Comparison of ENCODE assay signal across 15 mouse cellular contexts in the genomic region with DNA sequence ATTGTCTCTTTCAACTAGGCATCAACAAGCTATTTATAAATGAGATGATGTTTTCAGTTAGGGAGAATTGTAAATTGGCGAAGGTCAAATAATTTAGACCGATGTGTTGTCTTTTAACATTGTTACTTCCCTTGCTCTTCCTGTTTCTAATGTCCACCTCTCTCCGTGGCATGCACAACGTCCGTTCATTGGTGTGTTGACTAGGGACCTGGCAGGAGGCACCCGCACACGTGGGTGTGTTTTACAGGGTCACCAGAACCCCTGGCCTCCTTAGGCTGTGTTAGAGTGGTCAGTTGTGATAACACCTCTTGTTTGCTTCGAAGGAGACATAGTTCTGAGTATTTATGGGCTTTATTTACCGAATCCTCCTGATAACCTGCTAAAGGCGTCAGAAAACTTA.
A peak's percentile ranks its signal among the peaks of the same experiment; 100 is the strongest.
DNase-seq lines count a peak whose midpoint lies in the region; ATAC-seq and TF ChIP-seq lines count a peak whose summit lies in the region.
"Had no signal": no experiment of that assay in that cellular context is flagged by ENCODE, and none has a peak within 500 bp of the region (broad histone marks: within the 10 kb centered on the region; RNA-seq: fewer than 3 reads in every experiment).

No protein-coding gene starts in this region.

- no peak overlapping the region for H3K4me2 ChIP-seq in forebrain, embryonic 15.5 days (replicated peaks)
- H3K4me2 ChIP-seq in forebrain, embryonic 13.5 days, result no peak overlapping the region
- H3K4me2 ChIP-seq in lung, postnatal 0 days (replicated peaks; ENCODE audit: low read depth, low read length), result no peak overlapping the region
- H3K4me2 ChIP-seq in midbrain, embryonic 14.5 days (ENCODE audit: low read length), result no peak overlapping the region
- no peak overlapping the region for H3K4me2 ChIP-seq in midbrain, postnatal 0 days (ENCODE audit: low read depth, low read length, poor library complexity, severe bottlenecking)
- H3K4me2 ChIP-seq in CH12.LX (ENCODE audit: insufficient read depth, low read depth, poor library complexity, severe bottlenecking), result no peak overlapping the region
- H3K4me2 ChIP-seq: embryonic facial prominence, embryonic 12.5 days; forebrain, embryonic 12.5 days had no signal

- H3K4me3 ChIP-seq in forebrain, embryonic 15.5 days, result no peak overlapping the region
- H3K4me3 ChIP-seq in forebrain, embryonic 13.5 days, result no peak overlapping the region
- H3K4me3 ChIP-seq in lung, postnatal 0 days (ENCODE audit: low read depth, low read length), result no peak overlapping the region
- H3K4me3 ChIP-seq in midbrain, embryonic 14.5 days (replicated peaks; ENCODE audit: low read depth, low read length), result no peak overlapping the region
- H3K4me3 ChIP-seq in midbrain, postnatal 0 days (ENCODE audit: low read depth, low read length), result no peak overlapping the region
- H3K4me3 ChIP-seq in CH12.LX (replicated peaks in 1 of 3; ENCODE audit: low read depth in 2 of 3, low read length in 2 of 3, poor library complexity in 1 of 3), result no peak overlapping the region
- H3K4me3 ChIP-seq: embryonic facial prominence, embryonic 10.5 days; embryonic facial prominence, embryonic 12.5 days; forebrain, embryonic 12.5 days had no signal

- no peaks in the 10 kb centered on the region for H3K36me3 ChIP-seq in forebrain, embryonic 15.5 days
- no peaks in the 10 kb centered on the region for H3K36me3 ChIP-seq in forebrain, embryonic 13.5 days (ENCODE audit: poor library complexity, severe bottlenecking)
- H3K36me3 ChIP-seq in lung, postnatal 0 days (ENCODE audit: insufficient read depth, low read length), result no peaks in the 10 kb centered on the region
- H3K36me3 ChIP-seq in midbrain, embryonic 14.5 days (ENCODE audit: control insufficient read depth, insufficient read depth, low read length), result no peaks in the 10 kb centered on the region
- H3K36me3 ChIP-seq in midbrain, postnatal 0 days (ENCODE audit: insufficient read depth, low read length), result no peaks in the 10 kb centered on the region
- no peaks in the 10 kb centered on the region for H3K36me3 ChIP-seq in CH12.LX (replicated peaks in 1 of 2; ENCODE audit: control insufficient read depth in 1 of 2, insufficient read depth in 1 of 2, low read length in 1 of 2)
- H3K36me3 ChIP-seq: embryonic facial prominence, embryonic 10.5 days; embryonic facial prominence, embryonic 12.5 days; forebrain, embryonic 12.5 days; G1E had no signal

- peaks cover 12% of the 10 kb centered on the region; the same call in 1 of the 2 replicates for H3K27me3 ChIP-seq in forebrain, embryonic 15.5 days
- H3K27me3 ChIP-seq in forebrain, embryonic 13.5 days, result peaks cover 22% of the 10 kb centered on the region
- no peaks in the 10 kb centered on the region for H3K27me3 ChIP-seq in lung, postnatal 0 days (replicated peaks; ENCODE audit: insufficient read depth, low read length)
- H3K27me3 ChIP-seq in midbrain, embryonic 14.5 days (ENCODE audit: control insufficient read depth, insufficient read depth, low read length), result no peaks in the 10 kb centered on the region
- H3K27me3 ChIP-seq in midbrain, postnatal 0 days (ENCODE audit: insufficient read depth, low read length), result no peaks in the 10 kb centered on the region
- no peaks in the 10 kb centered on the region for H3K27me3 ChIP-seq in CH12.LX (replicated peaks)
- H3K27me3 ChIP-seq: embryonic facial prominence, embryonic 12.5 days; Patski had no signal

- H3K9me3 ChIP-seq in forebrain, embryonic 15.5 days, result no peaks in the 10 kb centered on the region
- H3K9me3 ChIP-seq in forebrain, embryonic 13.5 days (replicated peaks), result no peaks in the 10 kb centered on the region
- H3K9me3 ChIP-seq in lung, postnatal 0 days (ENCODE audit: low read length), result no peaks in the 10 kb centered on the region
- H3K9me3 ChIP-seq in midbrain, embryonic 14.5 days (ENCODE audit: control insufficient read depth, low read length), result no peaks in the 10 kb centered on the region
- no peaks in the 10 kb centered on the region for H3K9me3 ChIP-seq in midbrain, postnatal 0 days (ENCODE audit: low read length)
- no peaks in the 10 kb centered on the region for H3K9me3 ChIP-seq in CH12.LX (replicated peaks; ENCODE audit: low read length)
- H3K9me3 ChIP-seq: embryonic facial prominence, embryonic 10.5 days; embryonic facial prominence, embryonic 12.5 days; forebrain, embryonic 12.5 days; G1E had no signal

- H3K79me2 ChIP-seq in CH12.LX (replicated peaks; ENCODE audit: control insufficient read depth, extremely low read depth, insufficient read depth, poor library complexity, severe bottlenecking), result no peaks in the 10 kb centered on the region

- TF ChIP-seq CTCF in lung, postnatal 0 days (IDR thresholded peaks at IDR 0.05), result no peak
- TF ChIP-seq CTCF in midbrain, postnatal 0 days (IDR thresholded peaks at IDR 0.05), result no peak
- TF ChIP-seq CTCF in CH12.LX (conservative IDR thresholded peaks at IDR 0.05 in 1 of 2, IDR thresholded peaks at IDR 0.05 in 1 of 2; ENCODE audit: low read depth in 2 of 2, low read length in 2 of 2), result no peak

- no peak overlapping the region for H3K27ac ChIP-seq in forebrain, embryonic 15.5 days (replicated peaks)
- H3K27ac ChIP-seq in forebrain, embryonic 13.5 days, result no peak overlapping the region
- H3K27ac ChIP-seq in lung, postnatal 0 days (ENCODE audit: low read length), result no peak overlapping the region
- no peak overlapping the region for H3K27ac ChIP-seq in midbrain, embryonic 14.5 days (replicated peaks; ENCODE audit: low read depth, low read length)
- no peak overlapping the region for H3K27ac ChIP-seq in midbrain, postnatal 0 days (ENCODE audit: low read depth, low read length)
- H3K27ac ChIP-seq in CH12.LX (ENCODE audit: insufficient read depth, low read depth), result no peak overlapping the region
- H3K27ac ChIP-seq: embryonic facial prominence, embryonic 10.5 days; embryonic facial prominence, embryonic 12.5 days; forebrain, embryonic 12.5 days had no signal

- no peak for TF ChIP-seq RAD21 in CH12.LX (IDR thresholded peaks at IDR 0.05; ENCODE audit: low read depth, low read length)

- TF ChIP-seq EP300 in lung, postnatal 0 days (IDR thresholded peaks at IDR 0.05), result no peak
- TF ChIP-seq EP300 in CH12.LX (IDR thresholded peaks at IDR 0.05; ENCODE audit: low read length), result no peak

- in situ Hi-C loops in CH12.LX (cut with MboI; ENCODE audit: low pct_ligation_motif_present, low pct_unique_long_range_greater_than_20kb, low sequenced_read_pairs), result loop anchor here (5.0 kb wide), 1 partner anchor 468 kb away; no protein-coding TSS in a partner anchor

- WGBS in forebrain, embryonic 15.5 days, result 82% methylated on average over 10 of the region's 10 CpGs
- WGBS in forebrain, embryonic 13.5 days, result 84% methylated on average over 10 of the region's 10 CpGs
- 59% methylated on average over 10 of the region's 10 CpGs for WGBS in lung, postnatal 0 days
- 88% methylated on average over 10 of the region's 10 CpGs for WGBS in midbrain, embryonic 14.5 days
- 85% methylated on average over 10 of the region's 10 CpGs for WGBS in midbrain, postnatal 0 days

- ATAC-seq in forebrain, embryonic 15.5 days (replicated peaks), result 0 out of 2 replicates have a peak, but pooled peaks have one; percentile 59
- ATAC-seq in forebrain, embryonic 13.5 days, result no peak; the same call in 1 of the 2 replicates
- no peak for ATAC-seq in lung, postnatal 0 days
- ATAC-seq in midbrain, embryonic 14.5 days (ENCODE audit: low FRiP score, low TSS enrichment), result peak; percentile 40; the same call in 1 of the 2 replicates
- no peak for ATAC-seq in midbrain, postnatal 0 days (ENCODE audit: low FRiP score)
- ATAC-seq: activated CD4-positive, CD25-positive, alpha-beta regulatory T cell, adult 4 months had no signal

- H3K9ac ChIP-seq in forebrain, embryonic 15.5 days (replicated peaks), result no peak overlapping the region
- no peak overlapping the region for H3K9ac ChIP-seq in forebrain, embryonic 13.5 days
- H3K9ac ChIP-seq in lung, postnatal 0 days (replicated peaks; ENCODE audit: low read depth), result no peak overlapping the region
- H3K9ac ChIP-seq in midbrain, embryonic 14.5 days (replicated peaks; ENCODE audit: low read length), result no peak overlapping the region
- H3K9ac ChIP-seq in midbrain, postnatal 0 days (replicated peaks; ENCODE audit: low read length, poor library complexity, severe bottlenecking), result no peak overlapping the region
- no peak overlapping the region for H3K9ac ChIP-seq in CH12.LX (ENCODE audit: insufficient read depth, low read depth)
- H3K9ac ChIP-seq: embryonic facial prominence, embryonic 12.5 days; forebrain, embryonic 12.5 days; forebrain, postnatal 0 days had no signal

- peak; percentile 9 for DNase-seq in lung, postnatal 0 days (ENCODE audit: low spot score)
- no peak for DNase-seq in lung, postnatal 36 days
- no peak for DNase-seq in midbrain, embryonic 14.5 days
- DNase-seq in midbrain, postnatal 0 days (ENCODE audit: low spot score), result no peak
- DNase-seq in CH12.LX (ENCODE audit: extremely low read depth), result no peak
- DNase-seq in layer of hippocampus, adult 9-11 months, result no peak

- TF ChIP-seq POLR2A in CH12.LX (IDR thresholded peaks at IDR 0.05; ENCODE audit: low read depth, low read length), result no peak

- dilution Hi-C loops in CH12.LX (cut with MboI; ENCODE audit: extremely low pct_ligation_motif_present, extremely low pct_unique_long_range_greater_than_20kb, low sequenced_read_pairs), result no loop called here

- H3K4me1 ChIP-seq in forebrain, embryonic 15.5 days, result no peaks in the 10 kb centered on the region
- no peaks in the 10 kb centered on the region for H3K4me1 ChIP-seq in forebrain, embryonic 13.5 days
- no peaks in the 10 kb centered on the region for H3K4me1 ChIP-seq in lung, postnatal 0 days (ENCODE audit: insufficient read depth, low read depth, low read length)
- no peaks in the 10 kb centered on the region for H3K4me1 ChIP-seq in midbrain, embryonic 14.5 days (ENCODE audit: control insufficient read depth, insufficient read depth, low read length)
- no peaks in the 10 kb centered on the region for H3K4me1 ChIP-seq in midbrain, postnatal 0 days (ENCODE audit: insufficient read depth, low read length)
- H3K4me1 ChIP-seq in CH12.LX (ENCODE audit: control insufficient read depth in 1 of 2, insufficient read depth in 2 of 2), result peaks cover 0 to 5% of the 10 kb centered on the region in 2 experiments; a peak in 1 of 4 replicates
- H3K4me1 ChIP-seq: embryonic facial prominence, embryonic 10.5 days; embryonic facial prominence, embryonic 12.5 days; forebrain, embryonic 12.5 days had no signal

TF ChIP-seq in CH12.LX, 34 proteins besides CTCF, POLR2A, EP300 and RAD21:
- TF ChIP-seq GABPA (IDR thresholded peaks at IDR 0.05; ENCODE audit: insufficient replicate concordance, low read depth, low read length) (no peak), UBTF (IDR thresholded peaks at IDR 0.05; ENCODE audit: low read depth, low read length) (no peak), MEF2A (IDR thresholded peaks at IDR 0.05; ENCODE audit: borderline replicate concordance, low read depth, low read length) (peak; percentile 3; the same call in 1 of the 2 replicates), JUND (conservative IDR thresholded peaks at IDR 0.05; ENCODE audit: low read depth, low read length) (0 out of 2 replicates have a peak, but pooled peaks have one; percentile 3), ZC3H11A (IDR thresholded peaks at IDR 0.05; ENCODE audit: low read depth, low read length) (no peak)

Comparison
In these comparisons a context has a peak if more than half of its experiments do, and no peak if none do; other contexts are left out.
1. ATAC-seq: peak in forebrain, embryonic 15.5 days (single experiment) and midbrain, embryonic 14.5 days (single experiment); none in forebrain, embryonic 13.5 days (single experiment), lung, postnatal 0 days (single experiment) and midbrain, postnatal 0 days (single experiment).